Mouse (Mus musculus) CH12.LX (cell line): Measurements from ENCODE around the gene Gm17604. TPM values are rescaled to one million over a fixed set of nuclear protein-coding genes. Genes with fewer than 3 reads are reported as not detected.

Experiments
- polyA plus RNA-seq: library from polyadenylated mRNA; unstranded; fragments of >175 nt; gene quantifications from 2 replicates; pipeline ENCODE4 v1.2.1, GENCODE M21; 2012; ENCODE audit warnings: low read depth; ENCODE audit not compliant: insufficient read length
- total RNA-seq, 2 experiments: library from RNA; depleted of rRNA; stranded (reverse); fragments of 300-350 nt in 1 of 2; fragments of >200 nt in 1 of 2; gene quantifications; 2 replicates each; pipeline ENCODE4 v1.2.3; 2012 to 2014

The Gm17604 gene
- total and polyA plus RNA-seq, 3 experiments = not detected

Other genes starting within 250 kb of the Gm17604 start
- gene Mospd2, start 24.5 kb downstream of the Gm17604 start, total RNA-seq (2012; rRNA removed) = 8.7 and 9.0 TPM in 2 replicates
- gene Mospd2, start 24.5 kb downstream of the Gm17604 start, total RNA-seq (2014; rRNA removed) = 15.9 and 16.6 TPM in 2 replicates
- gene Mospd2, start 24.5 kb downstream of the Gm17604 start, polyA plus RNA-seq = 7.6 and 8.0 TPM in 2 replicates
- 6.4 and 9.3 TPM in 2 replicates for gene Fancb, start 24.2 kb downstream of the Gm17604 start, total RNA-seq (2012; rRNA removed)
- gene Fancb, start 24.2 kb downstream of the Gm17604 start, total RNA-seq (2014; rRNA removed) = 20.6 and 22.9 TPM in 2 replicates
- gene Fancb, start 24.2 kb downstream of the Gm17604 start, polyA plus RNA-seq = 10.4 and 11.0 TPM in 2 replicates